Mouse (Mus musculus): Measurements from ENCODE around the gene Serpinb1b.

DNA sequence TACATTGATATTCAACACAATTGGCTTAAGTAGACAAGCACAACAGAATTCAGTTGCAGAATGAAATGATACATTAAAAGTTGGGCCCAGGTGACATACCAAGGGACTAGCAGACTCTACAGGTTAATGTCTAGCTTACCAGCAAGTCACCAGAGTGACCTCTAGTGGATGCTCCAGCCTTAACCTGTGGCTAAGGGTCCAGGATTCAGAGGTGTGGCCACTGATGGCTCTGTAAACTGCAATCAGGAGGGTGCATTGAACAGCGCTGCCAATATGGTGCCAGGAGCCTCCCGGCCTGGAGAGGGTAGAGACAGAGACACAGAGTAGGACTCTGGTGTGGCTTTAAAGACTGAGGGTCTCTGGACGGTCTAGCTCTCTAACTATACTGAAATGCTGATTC, 2.0 kb downstream of the Serpinb1b start:
- TF ChIP-seq POLR2A (IDR thresholded peaks at IDR 0.05; ENCODE audit: insufficient read length, low read depth) (no peak), USF1 (IDR thresholded peaks at IDR 0.05; ENCODE audit: low read depth) (no peak), TCF12 (IDR thresholded peaks at IDR 0.05; ENCODE audit: insufficient read depth, poor library complexity, severe bottlenecking) (no peak), MYOG (IDR thresholded peaks at IDR 0.05; ENCODE audit: control insufficient read depth in 1 of 3, insufficient read depth in 1 of 3, insufficient read length in 2 of 3, low read depth in 2 of 3) (no peak), MYOD1 (IDR thresholded peaks at IDR 0.05; ENCODE audit: control insufficient read depth in 1 of 3, insufficient read length in 2 of 3, low read depth in 2 of 3) (no peak), MAX (IDR thresholded peaks at IDR 0.05; ENCODE audit: low read depth) (no peak), POLR2AphosphoS2 (IDR thresholded peaks at IDR 0.05; ENCODE audit: insufficient read length, low read depth) (no peak)
